Mouse (Mus musculus): ENCODE data around the gene Cdh6.
A peak's percentile ranks its signal among the peaks of the same experiment; 100 is the strongest.

Cdh6 gene

GRCm38 (mm10) chr15:13067429-13068212, 105.9 kb downstream of the Cdh6 start:
- DNase-seq (ENCODE audit: low read depth, low spot score), result peak; percentile 24

- peak; percentile 23 for DNase-seq (ENCODE audit: low read depth, low spot score)
Measured at GRCm38 (mm10) chr15:13066765-13067164, 106.7 kb downstream of the Cdh6 start.

GRCm38 (mm10) chr15:13063633-13064032, 109.8 kb downstream of the Cdh6 start:
- DNase-seq (ENCODE audit: low read depth, low spot score), result no peak

- no peak for DNase-seq (ENCODE audit: low read depth, low spot score)
Measured at GRCm38 (mm10) chr15:13057728-13058127, 115.7 kb downstream of the Cdh6 start.

GRCm38 (mm10) chr15:13057302-13057701, 116.2 kb downstream of the Cdh6 start:
- DNase-seq (ENCODE audit: low read depth, low spot score), result no peak

- no peak for DNase-seq (ENCODE audit: low read depth, low spot score)
Measured at GRCm38 (mm10) chr15:13047910-13048309, 125.6 kb downstream of the Cdh6 start.

GRCm38 (mm10) chr15:13034436-13034835, 139.0 kb downstream of the Cdh6 start:
- no peak for DNase-seq (ENCODE audit: low read depth, low spot score)

- DNase-seq (ENCODE audit: low read depth, low spot score), result no peak
Measured at GRCm38 (mm10) chr15:13030641-13031040, 142.8 kb downstream of the Cdh6 start.

GRCm38 (mm10) chr15:13027513-13027912, 146.0 kb downstream of the Cdh6 start:
- DNase-seq (ENCODE audit: low read depth, low spot score), result no peak

GRCm38 (mm10) chr15:13016756-13017357, 156.6 kb downstream of the Cdh6 start:
- DNase-seq (ENCODE audit: low read depth, low spot score), result no peak

- DNase-seq (ENCODE audit: low read depth, low spot score), result no peak
Measured at GRCm38 (mm10) chr15:13008803-13009202, 164.7 kb downstream of the Cdh6 start.

GRCm38 (mm10) chr15:13005934-13006333, 167.5 kb downstream of the Cdh6 start:
- no peak for DNase-seq (ENCODE audit: low read depth, low spot score)

GRCm38 (mm10) chr15:13001549-13001948, 171.9 kb downstream of the Cdh6 start:
- no peak for DNase-seq (ENCODE audit: low read depth, low spot score)

- DNase-seq (ENCODE audit: low read depth, low spot score), result no peak
Measured at GRCm38 (mm10) chr15:12994563-12995359, 178.7 kb downstream of the Cdh6 start.

All from mesoderm, embryonic 11.5 days (tissue).